Mouse (Mus musculus): ENCODE results near the gene Aldh1b1. TPM values are rescaled to one million over a fixed set of nuclear protein-coding genes. Genes with fewer than 3 reads are reported as not detected.

Aldh1b1 gene
- polyA plus RNA-seq, 1 experiment, result 4.2 TPM

DNA sequence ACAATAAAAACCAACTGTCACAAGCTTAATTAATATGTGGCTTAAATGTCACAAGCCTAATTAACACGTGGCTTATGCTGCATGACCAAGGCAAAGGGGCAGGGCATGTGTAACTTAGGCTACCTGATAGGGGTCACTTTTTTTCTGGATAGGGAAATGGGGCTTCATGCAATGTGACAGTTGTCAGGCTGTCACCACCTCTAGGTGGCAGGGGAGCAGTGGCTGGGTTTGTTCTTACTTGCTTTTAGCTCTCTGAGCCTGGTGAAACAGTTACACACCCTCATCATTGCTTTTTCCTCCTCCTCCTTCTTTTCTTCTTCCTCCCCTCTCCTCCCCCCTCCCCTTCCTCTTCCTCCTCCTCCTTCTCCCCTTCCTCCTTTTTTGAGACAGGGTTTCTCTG, 15.2 kb upstream of the Aldh1b1 start:
- no peaks in the 10 kb centered on the region for H3K27me3 ChIP-seq (replicated peaks; ENCODE audit: control insufficient read depth, insufficient read depth, low read length)
- H3K4me1 ChIP-seq (ENCODE audit: control insufficient read depth, insufficient read depth, low read length), result no peaks in the 10 kb centered on the region
- no peak overlapping the region for H3K4me3 ChIP-seq (ENCODE audit: insufficient read depth, low read depth, low read length)
- DNase-seq, result no peak
- no peaks in the 10 kb centered on the region for H3K36me3 ChIP-seq (ENCODE audit: control insufficient read depth, insufficient read depth, low read length)
- no peak overlapping the region for H3K27ac ChIP-seq (ENCODE audit: insufficient read depth, low read depth, low read length)
- TF ChIP-seq POLR2A (IDR thresholded peaks at IDR 0.05; ENCODE audit: low read depth, low read length) (no peak), CTCF (conservative IDR thresholded peaks at IDR 0.05; ENCODE audit: insufficient read depth, insufficient read length, low read depth, low read length) (0 out of 2 replicates have a peak, but pooled peaks have one; percentile 10)
- WGBS, result 56% methylated on average over 1 of the region's 1 CpGs

DNA sequence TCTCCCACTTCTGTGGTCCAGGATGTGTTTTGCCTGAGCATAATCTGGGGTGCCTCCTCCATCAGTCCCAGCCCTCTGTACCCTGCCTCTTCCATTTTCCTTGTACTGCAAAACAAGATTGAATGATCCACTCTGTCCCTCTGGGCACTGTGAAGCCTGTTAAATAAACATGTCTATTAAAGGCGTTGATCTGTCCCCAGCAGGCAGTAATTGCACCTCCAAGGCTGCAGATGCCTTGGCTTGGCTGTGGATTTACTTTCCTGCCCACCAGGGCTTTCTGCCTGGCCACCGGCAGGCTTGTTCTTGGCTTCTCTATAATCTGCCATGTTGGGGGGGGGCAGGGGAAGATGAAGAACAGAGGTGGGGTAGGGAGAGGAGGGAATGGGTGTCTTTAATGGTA, 12.9 kb upstream of the Aldh1b1 start:
- 58% methylated on average over 2 of the region's 2 CpGs for WGBS
- no peaks in the 10 kb centered on the region for H3K4me1 ChIP-seq (ENCODE audit: control insufficient read depth, insufficient read depth, low read length)
- H3K36me3 ChIP-seq (ENCODE audit: control insufficient read depth, insufficient read depth, low read length), result no peaks in the 10 kb centered on the region
- H3K27ac ChIP-seq (ENCODE audit: insufficient read depth, low read depth, low read length), result no peak overlapping the region
- no peak overlapping the region for H3K4me3 ChIP-seq (ENCODE audit: insufficient read depth, low read depth, low read length)
- H3K27me3 ChIP-seq (replicated peaks; ENCODE audit: control insufficient read depth, insufficient read depth, low read length), result no peaks in the 10 kb centered on the region
- TF ChIP-seq CTCF (conservative IDR thresholded peaks at IDR 0.05; ENCODE audit: insufficient read depth, insufficient read length, low read depth, low read length), result no peak
- TF ChIP-seq POLR2A (IDR thresholded peaks at IDR 0.05; ENCODE audit: low read depth, low read length), result no peak
- DNase-seq, result no peak

DNA sequence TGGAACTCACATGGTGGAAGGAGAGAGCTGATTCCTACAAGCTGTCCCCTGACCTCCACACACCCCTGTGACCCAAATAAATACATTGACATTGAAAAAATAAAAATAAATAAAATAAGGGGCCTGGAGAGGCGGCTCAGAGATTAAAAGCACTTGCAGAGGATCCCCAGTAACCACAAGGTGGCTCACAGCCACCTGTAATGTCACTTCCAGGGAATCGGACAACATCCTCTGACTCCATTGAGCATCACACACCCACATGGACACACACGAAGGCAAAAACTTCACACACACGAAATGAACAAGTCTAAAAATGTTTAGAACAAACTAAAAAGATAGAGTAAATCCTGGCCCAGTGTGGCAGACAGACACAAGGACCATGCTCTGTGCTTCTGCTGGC, 12.1 kb upstream of the Aldh1b1 start:
- TF ChIP-seq POLR2A (IDR thresholded peaks at IDR 0.05; ENCODE audit: low read depth, low read length) (no peak), CTCF (conservative IDR thresholded peaks at IDR 0.05; ENCODE audit: insufficient read depth, insufficient read length, low read depth, low read length) (0 out of 2 replicates have a peak, but pooled peaks have one; percentile 6)
- no peaks in the 10 kb centered on the region for H3K27me3 ChIP-seq (replicated peaks; ENCODE audit: control insufficient read depth, insufficient read depth, low read length)
- no peak for DNase-seq
- no peak overlapping the region for H3K27ac ChIP-seq (ENCODE audit: insufficient read depth, low read depth, low read length)
- no peak overlapping the region for H3K4me3 ChIP-seq (ENCODE audit: insufficient read depth, low read depth, low read length)
- H3K36me3 ChIP-seq (ENCODE audit: control insufficient read depth, insufficient read depth, low read length), result no peaks in the 10 kb centered on the region
- WGBS, result 49% methylated on average over 4 of the region's 4 CpGs
- H3K4me1 ChIP-seq (ENCODE audit: control insufficient read depth, insufficient read depth, low read length), result no peaks in the 10 kb centered on the region

DNA sequence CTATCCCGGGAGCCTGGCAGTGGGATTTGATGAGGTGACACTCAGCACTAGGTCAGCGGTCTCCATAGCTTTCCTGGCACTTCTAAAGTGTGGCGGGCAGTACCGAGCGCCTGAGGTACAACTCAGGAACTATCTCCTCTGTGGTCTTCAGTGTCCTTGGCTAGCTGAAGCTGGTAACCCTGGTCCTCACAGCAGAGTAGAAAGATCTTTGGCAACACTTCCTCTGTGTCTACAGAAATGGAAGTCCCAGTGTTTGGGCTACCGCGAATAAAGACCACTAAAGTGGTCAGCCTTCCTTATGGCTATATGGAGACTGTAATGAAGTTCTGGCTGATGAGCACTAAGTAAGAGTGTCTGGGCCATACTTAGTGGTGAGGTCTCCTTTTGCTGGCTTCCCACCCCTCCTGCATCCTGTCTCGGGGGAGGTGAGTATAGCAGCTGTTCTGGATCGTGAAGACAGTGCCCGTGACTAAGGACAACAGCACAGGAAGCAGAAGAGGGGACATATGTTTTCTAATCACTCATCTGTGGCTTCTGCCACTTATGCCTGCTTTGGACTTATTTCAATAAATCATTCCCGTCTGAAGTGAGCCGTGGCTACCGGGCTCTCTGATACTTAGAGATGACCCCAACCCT, 10.3 kb upstream of the Aldh1b1 start:
- no peak overlapping the region for H3K4me3 ChIP-seq (ENCODE audit: insufficient read depth, low read depth, low read length)
- no peaks in the 10 kb centered on the region for H3K36me3 ChIP-seq (ENCODE audit: control insufficient read depth, insufficient read depth, low read length)
- no peaks in the 10 kb centered on the region for H3K27me3 ChIP-seq (replicated peaks; ENCODE audit: control insufficient read depth, insufficient read depth, low read length)
- WGBS, result 70% methylated on average over 13 of the region's 13 CpGs
- no peaks in the 10 kb centered on the region for H3K4me1 ChIP-seq (ENCODE audit: control insufficient read depth, insufficient read depth, low read length)
- TF ChIP-seq POLR2A (IDR thresholded peaks at IDR 0.05; ENCODE audit: low read depth, low read length) (no peak), CTCF (conservative IDR thresholded peaks at IDR 0.05; ENCODE audit: insufficient read depth, insufficient read length, low read depth, low read length) (no peak)
- DNase-seq, result no peak
- H3K27ac ChIP-seq (ENCODE audit: insufficient read depth, low read depth, low read length), result no peak overlapping the region

DNA sequence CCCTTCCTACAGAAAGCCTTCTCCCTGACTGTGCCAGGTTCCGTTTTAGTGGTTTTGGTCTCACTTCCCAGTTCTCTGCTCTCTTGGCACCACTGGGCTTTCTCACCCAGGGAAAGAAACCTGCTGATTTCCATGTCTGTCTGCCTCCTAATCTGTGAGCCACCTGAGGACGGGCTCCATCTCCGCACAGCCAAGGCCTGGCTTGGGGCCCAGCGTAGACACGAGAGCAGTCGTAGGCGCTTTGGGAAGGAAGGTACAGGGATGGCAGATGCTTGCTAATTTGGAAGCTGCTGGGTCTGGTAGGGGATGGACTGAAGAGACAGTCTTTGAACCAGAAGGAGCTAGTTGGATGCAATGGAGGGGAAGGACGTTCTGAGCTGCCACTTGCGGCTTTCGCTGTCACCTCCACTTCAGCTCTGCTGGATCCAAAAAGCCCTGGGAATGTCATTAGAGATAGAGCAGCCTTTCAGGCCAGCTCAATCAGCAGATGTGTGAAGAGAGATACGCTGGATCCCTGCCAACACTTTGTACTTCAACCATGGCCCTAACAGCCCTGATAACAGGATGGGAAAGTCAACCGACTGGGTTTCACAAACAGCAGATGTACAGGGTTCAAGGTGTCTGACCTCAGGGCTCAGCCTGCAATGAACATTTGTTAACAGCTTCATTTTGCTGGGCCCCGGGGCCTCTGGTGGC, 9.4 kb upstream of the Aldh1b1 start:
- no peak overlapping the region for H3K4me3 ChIP-seq (ENCODE audit: insufficient read depth, low read depth, low read length)
- peak; percentile 30 for DNase-seq
- no peaks in the 10 kb centered on the region for H3K4me1 ChIP-seq (ENCODE audit: control insufficient read depth, insufficient read depth, low read length)
- H3K36me3 ChIP-seq (ENCODE audit: control insufficient read depth, insufficient read depth, low read length), result no peaks in the 10 kb centered on the region
- H3K27me3 ChIP-seq (replicated peaks; ENCODE audit: control insufficient read depth, insufficient read depth, low read length), result no peaks in the 10 kb centered on the region
- no peak for TF ChIP-seq POLR2A (IDR thresholded peaks at IDR 0.05; ENCODE audit: low read depth, low read length)
- no peak for TF ChIP-seq CTCF (conservative IDR thresholded peaks at IDR 0.05; ENCODE audit: insufficient read depth, insufficient read length, low read depth, low read length)
- WGBS, result 72% methylated on average over 13 of the region's 13 CpGs
- no peak overlapping the region for H3K27ac ChIP-seq (ENCODE audit: insufficient read depth, low read depth, low read length)

DNA sequence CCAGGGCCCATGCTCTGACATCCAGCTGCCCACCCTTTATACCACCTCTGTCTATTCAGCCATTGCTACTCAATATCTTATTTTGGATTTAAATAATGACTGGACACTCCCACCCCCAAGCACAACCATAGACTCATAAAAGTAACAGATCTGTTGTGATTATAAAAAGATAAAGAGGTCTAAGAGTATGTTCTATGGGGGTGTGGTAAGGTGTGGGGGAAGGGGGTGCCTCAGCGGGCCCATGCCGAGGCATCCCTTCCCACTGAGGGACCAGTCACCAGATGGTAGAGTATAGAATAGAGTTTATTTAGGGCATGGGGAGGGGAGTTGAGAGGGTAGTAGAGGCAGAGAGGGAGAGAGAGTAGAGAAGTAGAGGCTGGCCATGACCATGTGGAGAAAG, 8.8 kb upstream of the Aldh1b1 start:
- Histone ChIP-seq H3K27me3 (replicated peaks; ENCODE audit: control insufficient read depth, insufficient read depth, low read length) (no peaks in the 10 kb centered on the region), H3K36me3 (ENCODE audit: control insufficient read depth, insufficient read depth, low read length) (no peaks in the 10 kb centered on the region), H3K4me3 (ENCODE audit: insufficient read depth, low read depth, low read length) (no peak overlapping the region), H3K4me1 (ENCODE audit: control insufficient read depth, insufficient read depth, low read length) (no peaks in the 10 kb centered on the region), H3K27ac (ENCODE audit: insufficient read depth, low read depth, low read length) (no peak overlapping the region)
- WGBS, result 82% methylated on average over 2 of the region's 2 CpGs
- DNase-seq, result no peak
- TF ChIP-seq CTCF (conservative IDR thresholded peaks at IDR 0.05; ENCODE audit: insufficient read depth, insufficient read length, low read depth, low read length) (no peak), POLR2A (IDR thresholded peaks at IDR 0.05; ENCODE audit: low read depth, low read length) (no peak)

DNA sequence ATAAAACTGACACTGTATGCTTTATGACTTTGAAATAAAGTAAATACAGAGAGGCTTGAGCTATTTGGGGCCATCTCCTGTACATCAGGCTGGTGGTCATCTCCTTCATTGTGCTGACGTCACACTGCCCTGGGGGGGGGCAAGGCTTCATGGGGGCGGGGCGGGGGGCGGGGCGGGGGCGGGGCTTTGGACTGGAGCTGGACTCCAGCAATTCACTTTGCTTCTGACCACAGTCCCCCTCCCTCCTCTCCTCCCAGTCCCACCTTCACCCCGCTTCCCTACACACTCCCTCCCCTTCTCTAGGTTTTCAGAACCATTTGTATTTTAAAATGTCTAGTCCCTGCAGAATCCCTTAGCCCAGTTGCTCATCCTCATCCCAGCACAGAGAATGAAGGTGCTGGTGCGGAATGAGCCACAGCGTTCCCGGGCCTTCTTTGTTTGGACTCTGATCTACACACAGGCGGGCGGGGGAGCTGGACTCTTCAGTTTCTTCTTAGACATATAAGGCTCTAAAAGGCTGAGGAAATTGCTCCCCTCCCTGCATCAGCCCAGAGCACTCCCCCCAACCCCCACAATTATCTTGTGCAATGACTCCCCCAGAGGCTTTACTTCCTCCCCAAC, 3.5 kb upstream of the Aldh1b1 start:
- 4% methylated on average over 12 of the region's 12 CpGs for WGBS
- no peaks in the 10 kb centered on the region for H3K36me3 ChIP-seq (ENCODE audit: control insufficient read depth, insufficient read depth, low read length)
- H3K4me3 ChIP-seq (ENCODE audit: insufficient read depth, low read depth, low read length), result no peak overlapping the region
- H3K27me3 ChIP-seq (replicated peaks; ENCODE audit: control insufficient read depth, insufficient read depth, low read length), result no peaks in the 10 kb centered on the region
- TF ChIP-seq CTCF (conservative IDR thresholded peaks at IDR 0.05; ENCODE audit: insufficient read depth, insufficient read length, low read depth, low read length) (no peak), POLR2A (IDR thresholded peaks at IDR 0.05; ENCODE audit: low read depth, low read length) (no peak)
- no peak overlapping the region for H3K27ac ChIP-seq (ENCODE audit: insufficient read depth, low read depth, low read length)
- no peaks in the 10 kb centered on the region; the same call in 1 of the 2 replicates for H3K4me1 ChIP-seq (ENCODE audit: control insufficient read depth, insufficient read depth, low read length)
- DNase-seq, result peak; percentile 35

Measured in kidney, adult 2 months (tissue).